Mouse (Mus musculus) heart, embryonic 11.5 days (tissue): ENCODE measurements around the gene Anks1. TPM values are rescaled to one million over a fixed set of nuclear protein-coding genes. Genes with fewer than 3 reads are reported as not detected.
A peak's percentile ranks its signal among the peaks of the same experiment; 100 is the strongest.

Experiments
- ATAC-seq: fragments of 200-750 bp; cut with Nextera tagmentation; replicated peaks from 2 replicates; pipeline ENCODE4 v1.8.0; 2017; ENCODE audit warnings: moderate library complexity; ENCODE audit not compliant: insufficient number of reproducible peaks, low FRiP score, low TSS enrichment
- H3K27ac ChIP-seq: fragments of 300-500 bp; sonication (generic); 2 replicates; pipeline ENCODE4 v1.5.1; 2014; ENCODE audit warnings: mild to moderate bottlenecking, low read depth, low read length
- H3K27me3 ChIP-seq: fragments of 300-500 bp; sonication (generic); 2 replicates; pipeline ENCODE4 v1.6.1; 2014; ENCODE audit warnings: mild to moderate bottlenecking, low read length, mixed read lengths; ENCODE audit not compliant: control insufficient read depth, insufficient read depth
- H3K36me3 ChIP-seq: fragments of 300-500 bp; sonication (generic); 2 replicates; pipeline ENCODE4 v1.6.1; 2014; ENCODE audit warnings: mild to moderate bottlenecking, low read length, moderate library complexity, mixed read lengths; ENCODE audit not compliant: control insufficient read depth, insufficient read depth
- H3K4me1 ChIP-seq: fragments of 300-500 bp; sonication (generic); 2 replicates; pipeline ENCODE4 v1.6.1; 2014; ENCODE audit warnings: low read length; ENCODE audit not compliant: control insufficient read depth, insufficient read depth
- H3K4me2 ChIP-seq: fragments of 300-500 bp; sonication (generic); 2 replicates; pipeline ENCODE4 v1.6.1; 2014; ENCODE audit warnings: mild to moderate bottlenecking, moderate library complexity
- H3K4me3 ChIP-seq: fragments of 300-500 bp; sonication (generic); 2 replicates; pipeline ENCODE4 v1.5.1; 2014; ENCODE audit warnings: low read depth, low read length
- H3K9ac ChIP-seq: fragments of 300-500 bp; sonication (generic); 2 replicates; pipeline ENCODE4 v1.6.1; 2014; ENCODE audit warnings: mild to moderate bottlenecking, low read depth, low read length, moderate library complexity
- H3K9me3 ChIP-seq: fragments of 300-500 bp; sonication (generic); replicated peaks from 2 replicates; pipeline ENCODE4 v1.6.1; 2016; ENCODE audit warnings: low read length; ENCODE audit not compliant: control insufficient read depth
- WGBS: fragments of 180-500 bp; shearing (Covaris S2); extraction: QIAGEN DNeasy Blood & Tissue Kit; methylation state at CpG from one replicate; pipeline ENCODE4 v1.1.7; 2014; ENCODE audit not compliant: insufficient replicate concordance; 5-methylcytosine and 5-hydroxymethylcytosine counted together
- polyA plus RNA-seq: library from polyadenylated mRNA; unstranded; fragments of >200 nt; fragmentation: Nextera tagmentation; extraction: Ambion mirVana; gene quantifications from 2 replicates; pipeline ENCODE4 v1.2.1, GENCODE M21; 2014

The Anks1 gene
- polyA plus RNA-seq, 1 experiment from 2014 or later = 6.9 TPM

GRCm38 (mm10) chr17:28010925-28011324 is 101.8 kb downstream of the Anks1 start:
- Histone ChIP-seq H3K27me3 (no peaks in the 10 kb centered on the region), H3K4me1 (peaks cover 65% of the 10 kb centered on the region), H3K9ac (no peak overlapping the region), H3K36me3 (0 out of 2 replicates have a peak, but pooled peaks cover 2% of the 10 kb centered on the region), H3K4me2 (no peak overlapping the region), H3K4me3 (no peak overlapping the region), H3K9me3 (no peaks in the 10 kb centered on the region), H3K27ac (0 out of 2 replicates have a peak overlapping the region, but pooled peaks have one; percentile 0)
- no peak for ATAC-seq
- 95% methylated on average over 2 of the region's 2 CpGs for WGBS

GRCm38 (mm10) chr17:28012851-28013250 is 103.7 kb downstream of the Anks1 start:
- H3K9me3 ChIP-seq = no peaks in the 10 kb centered on the region
- H3K27ac ChIP-seq = peak overlapping the region; percentile 65
- H3K4me2 ChIP-seq = peak overlapping the region; percentile 52
- H3K4me1 ChIP-seq = peaks cover 59% of the 10 kb centered on the region
- peak overlapping the region; percentile 54 for H3K9ac ChIP-seq
- WGBS = 66% methylated on average over 6 of the region's 6 CpGs
- H3K36me3 ChIP-seq = no peaks in the 10 kb centered on the region
- no peak overlapping the region for H3K4me3 ChIP-seq
- no peak for ATAC-seq
- H3K27me3 ChIP-seq = no peaks in the 10 kb centered on the region

GRCm38 (mm10) chr17:28013259-28013875 is 104.3 kb downstream of the Anks1 start:
- no peaks in the 10 kb centered on the region for H3K36me3 ChIP-seq
- peak overlapping the region; percentile 56 for H3K9ac ChIP-seq
- no peaks in the 10 kb centered on the region for H3K27me3 ChIP-seq
- no peaks in the 10 kb centered on the region for H3K9me3 ChIP-seq
- 13% methylated on average over 12 of the region's 12 CpGs for WGBS
- peak overlapping the region; percentile 52 for H3K4me2 ChIP-seq
- peak overlapping the region; percentile 65 for H3K27ac ChIP-seq
- peaks cover 59% of the 10 kb centered on the region for H3K4me1 ChIP-seq
- peak; percentile 76 for ATAC-seq
- no peak overlapping the region for H3K4me3 ChIP-seq

GRCm38 (mm10) chr17:28014449-28014848 is 105.3 kb downstream of the Anks1 start:
- Histone ChIP-seq H3K4me2 (no peak overlapping the region), H3K9ac (no peak overlapping the region), H3K9me3 (no peaks in the 10 kb centered on the region), H3K27me3 (no peaks in the 10 kb centered on the region), H3K4me1 (peaks cover 51% of the 10 kb centered on the region), H3K36me3 (no peaks in the 10 kb centered on the region), H3K4me3 (no peak overlapping the region), H3K27ac (peak overlapping the region; percentile 65)
- no peak for ATAC-seq
- 75% methylated on average over 4 of the region's 4 CpGs for WGBS

GRCm38 (mm10) chr17:28015068-28015730 is 106.1 kb downstream of the Anks1 start:
- Histone ChIP-seq H3K27me3 (no peaks in the 10 kb centered on the region), H3K4me2 (no peak overlapping the region), H3K4me1 (peaks cover 54% of the 10 kb centered on the region), H3K27ac (peak overlapping the region; percentile 65), H3K9me3 (no peaks in the 10 kb centered on the region), H3K36me3 (no peaks in the 10 kb centered on the region), H3K4me3 (no peak overlapping the region), H3K9ac (no peak overlapping the region)
- peak; percentile 42; the same call in 1 of the 2 replicates for ATAC-seq
- WGBS = 54% methylated on average over 17 of the region's 17 CpGs

GRCm38 (mm10) chr17:28016056-28016797 is 107.1 kb downstream of the Anks1 start:
- 67% methylated on average over 8 of the region's 8 CpGs for WGBS
- peaks cover 54% of the 10 kb centered on the region for H3K4me1 ChIP-seq
- H3K9ac ChIP-seq = no peak overlapping the region

GRCm38 (mm10) chr17:28018344-28018743 is 109.2 kb downstream of the Anks1 start:
- H3K27me3 ChIP-seq = no peaks in the 10 kb centered on the region
- H3K4me2 ChIP-seq = no peak overlapping the region
- no peaks in the 10 kb centered on the region for H3K36me3 ChIP-seq
- H3K4me1 ChIP-seq = peaks cover 54% of the 10 kb centered on the region
- no peak overlapping the region for H3K4me3 ChIP-seq
- H3K27ac ChIP-seq = no peak overlapping the region
- WGBS = 49% methylated on average over 6 of the region's 6 CpGs
- no peak overlapping the region for H3K9ac ChIP-seq
- H3K9me3 ChIP-seq = no peaks in the 10 kb centered on the region
- ATAC-seq = no peak

More at GRCm38 (mm10) chr17:28016056-28016797, 107.1 kb downstream of the Anks1 start:
- H3K9me3 ChIP-seq = no peaks in the 10 kb centered on the region
- no peak overlapping the region for H3K4me2 ChIP-seq
- H3K4me3 ChIP-seq = no peak overlapping the region
- H3K36me3 ChIP-seq = no peaks in the 10 kb centered on the region
- no peak; the same call in 1 of the 2 replicates for ATAC-seq
- H3K27me3 ChIP-seq = no peaks in the 10 kb centered on the region
- peak overlapping the region; percentile 65 for H3K27ac ChIP-seq

- H3K9me3 ChIP-seq = no peaks in the 10 kb centered on the region
- no peak overlapping the region for H3K27ac ChIP-seq
- no peak overlapping the region for H3K4me2 ChIP-seq
- H3K4me1 ChIP-seq = peaks cover 49% of the 10 kb centered on the region
- H3K36me3 ChIP-seq = no peaks in the 10 kb centered on the region
- H3K4me3 ChIP-seq = no peak overlapping the region
- ATAC-seq = no peak
- no peaks in the 10 kb centered on the region for H3K27me3 ChIP-seq
- no peak overlapping the region for H3K9ac ChIP-seq
- WGBS = 57% methylated on average over 11 of the region's 11 CpGs
Measured at GRCm38 (mm10) chr17:28018776-28019175, 109.7 kb downstream of the Anks1 start.
